Mouse (Mus musculus): ENCODE measurements around the gene Map3k21.

DNA sequence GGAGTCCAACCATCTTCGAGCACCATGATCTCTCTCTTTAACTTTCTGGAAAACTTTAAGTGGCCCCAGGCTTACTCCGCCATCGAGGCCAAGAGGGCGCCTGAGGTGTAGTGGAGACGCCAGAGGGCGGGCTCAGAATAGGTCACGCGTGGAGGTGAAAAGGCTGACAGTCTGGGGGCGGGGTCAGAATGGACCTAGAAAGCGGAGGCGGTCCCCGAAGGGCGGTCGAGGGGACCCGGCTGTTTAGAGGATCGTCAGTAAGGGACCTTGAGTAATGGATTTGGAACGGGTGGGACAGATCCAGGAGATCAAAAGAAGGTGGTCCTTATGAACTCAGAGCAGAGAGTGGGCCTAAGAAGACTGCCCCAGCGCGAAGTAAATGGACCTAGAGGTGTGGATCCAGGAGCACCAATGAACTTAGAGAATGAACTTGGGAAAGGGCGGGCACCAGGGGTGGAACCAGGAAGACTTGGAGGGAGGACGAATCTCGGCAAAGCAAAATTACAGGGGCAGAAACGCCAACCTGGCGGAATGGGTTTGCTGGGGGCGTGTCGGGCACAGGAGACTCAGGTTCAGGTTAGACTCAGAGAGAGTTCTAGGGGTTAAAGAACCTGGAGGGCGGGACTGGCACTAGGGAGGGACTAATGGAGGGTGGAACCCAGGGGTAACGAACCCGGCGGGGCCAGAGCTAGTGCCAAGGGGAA is 437 bp upstream of the Map3k21 start:
- no peak for TF ChIP-seq EP300 (IDR thresholded peaks at IDR 0.05; ENCODE audit: low read depth)
- TF ChIP-seq CTCF (IDR thresholded peaks at IDR 0.05; ENCODE audit: low read depth), result no peak

Measured in heart, postnatal 0 days (tissue).